Mouse (Mus musculus): Measurements from ENCODE around the gene Sh3pxd2a. TPM values are rescaled to one million over a fixed set of nuclear protein-coding genes. Genes with fewer than 3 reads are reported as not detected.

The Sh3pxd2a gene
- polyA plus RNA-seq, 1 experiment = 47.6 TPM

GRCm38 (mm10) chr19:47329102-47329501 is 135.1 kb downstream of the Sh3pxd2a start:
- TF ChIP-seq EP300 (IDR thresholded peaks at IDR 0.05; ENCODE audit: insufficient read depth, low read depth, low read length) = no peak
- H3K27me3 ChIP-seq (ENCODE audit: control insufficient read depth, insufficient read depth, low read length, poor library complexity, severe bottlenecking) = no peaks in the 10 kb centered on the region
- no peaks in the 10 kb centered on the region for H3K36me3 ChIP-seq (ENCODE audit: control insufficient read depth, insufficient read depth, low read length, poor library complexity, severe bottlenecking)
- peaks cover 19% of the 10 kb centered on the region for H3K4me1 ChIP-seq (ENCODE audit: control insufficient read depth, insufficient read depth, low read length)
- H3K4me3 ChIP-seq (ENCODE audit: low read depth, low read length) = peak overlapping the region; percentile 15
- no peaks in the 10 kb centered on the region for H3K9me3 ChIP-seq (replicated peaks; ENCODE audit: control insufficient read depth, insufficient read depth, low read length, poor library complexity, severe bottlenecking)
- peak overlapping the region; percentile 89 for H3K27ac ChIP-seq (ENCODE audit: insufficient read depth, low read length)
- H3K9ac ChIP-seq (ENCODE audit: low read depth, poor library complexity, severe bottlenecking) = peak overlapping the region; percentile 11; the same call in 1 of the 2 replicates

- Histone ChIP-seq H3K4me3 (ENCODE audit: low read depth, low read length) (peak overlapping the region; percentile 15), H3K9me3 (replicated peaks; ENCODE audit: control insufficient read depth, insufficient read depth, low read length, poor library complexity, severe bottlenecking) (no peaks in the 10 kb centered on the region), H3K27me3 (ENCODE audit: control insufficient read depth, insufficient read depth, low read length, poor library complexity, severe bottlenecking) (no peaks in the 10 kb centered on the region), H3K4me1 (ENCODE audit: control insufficient read depth, insufficient read depth, low read length) (peaks cover 17% of the 10 kb centered on the region), H3K9ac (ENCODE audit: low read depth, poor library complexity, severe bottlenecking) (peak overlapping the region; percentile 11; the same call in 1 of the 2 replicates), H3K36me3 (ENCODE audit: control insufficient read depth, insufficient read depth, low read length, poor library complexity, severe bottlenecking) (no peaks in the 10 kb centered on the region), H3K27ac (ENCODE audit: insufficient read depth, low read length) (peak overlapping the region; percentile 89)
- TF ChIP-seq POLR2A (IDR thresholded peaks at IDR 0.05; ENCODE audit: insufficient read depth, low read length) = no peak
- TF ChIP-seq CTCF (IDR thresholded peaks at IDR 0.05; ENCODE audit: low read depth, low read length) = no peak
- peak; percentile 91 for TF ChIP-seq EP300 (IDR thresholded peaks at IDR 0.05; ENCODE audit: insufficient read depth, low read depth, low read length)
These were observed 136.0 kb downstream of the Sh3pxd2a start for GRCm38 (mm10) chr19:47327896-47328882.

- Histone ChIP-seq H3K4me1 (ENCODE audit: control insufficient read depth, insufficient read depth, low read length) (peaks cover 16% of the 10 kb centered on the region), H3K9me3 (replicated peaks; ENCODE audit: control insufficient read depth, insufficient read depth, low read length, poor library complexity, severe bottlenecking) (no peaks in the 10 kb centered on the region), H3K9ac (ENCODE audit: low read depth, poor library complexity, severe bottlenecking) (no peak overlapping the region), H3K36me3 (ENCODE audit: control insufficient read depth, insufficient read depth, low read length, poor library complexity, severe bottlenecking) (no peaks in the 10 kb centered on the region), H3K4me3 (ENCODE audit: low read depth, low read length) (no peak overlapping the region), H3K27ac (ENCODE audit: insufficient read depth, low read length) (peak overlapping the region; percentile 13; the same call in 1 of the 2 replicates), H3K27me3 (ENCODE audit: control insufficient read depth, insufficient read depth, low read length, poor library complexity, severe bottlenecking) (no peaks in the 10 kb centered on the region)
- TF ChIP-seq POLR2A (IDR thresholded peaks at IDR 0.05; ENCODE audit: insufficient read depth, low read length) (no peak), CTCF (IDR thresholded peaks at IDR 0.05; ENCODE audit: low read depth, low read length) (peak; percentile 13), EP300 (IDR thresholded peaks at IDR 0.05; ENCODE audit: insufficient read depth, low read depth, low read length) (no peak)
These were observed 138.3 kb downstream of the Sh3pxd2a start for GRCm38 (mm10) chr19:47325881-47326280.

GRCm38 (mm10) chr19:47323096-47323849 is 140.9 kb downstream of the Sh3pxd2a start:
- no peak for TF ChIP-seq POLR2A (IDR thresholded peaks at IDR 0.05; ENCODE audit: insufficient read depth, low read length)
- no peak for TF ChIP-seq CTCF (IDR thresholded peaks at IDR 0.05; ENCODE audit: low read depth, low read length)
- TF ChIP-seq EP300 (IDR thresholded peaks at IDR 0.05; ENCODE audit: insufficient read depth, low read depth, low read length) = no peak
- no peaks in the 10 kb centered on the region for H3K9me3 ChIP-seq (replicated peaks; ENCODE audit: control insufficient read depth, insufficient read depth, low read length, poor library complexity, severe bottlenecking)
- H3K9ac ChIP-seq (ENCODE audit: low read depth, poor library complexity, severe bottlenecking) = no peak overlapping the region
- H3K27ac ChIP-seq (ENCODE audit: insufficient read depth, low read length) = no peak overlapping the region
- H3K27me3 ChIP-seq (ENCODE audit: control insufficient read depth, insufficient read depth, low read length, poor library complexity, severe bottlenecking) = no peaks in the 10 kb centered on the region
- no peaks in the 10 kb centered on the region for H3K36me3 ChIP-seq (ENCODE audit: control insufficient read depth, insufficient read depth, low read length, poor library complexity, severe bottlenecking)
- no peak overlapping the region for H3K4me3 ChIP-seq (ENCODE audit: low read depth, low read length)
- peaks cover 23% of the 10 kb centered on the region for H3K4me1 ChIP-seq (ENCODE audit: control insufficient read depth, insufficient read depth, low read length)

GRCm38 (mm10) chr19:47320331-47320668 is 143.9 kb downstream of the Sh3pxd2a start:
- H3K9ac ChIP-seq (ENCODE audit: low read depth, poor library complexity, severe bottlenecking) = no peak overlapping the region
- no peaks in the 10 kb centered on the region for H3K9me3 ChIP-seq (replicated peaks; ENCODE audit: control insufficient read depth, insufficient read depth, low read length, poor library complexity, severe bottlenecking)
- no peak overlapping the region for H3K27ac ChIP-seq (ENCODE audit: insufficient read depth, low read length)
- H3K27me3 ChIP-seq (ENCODE audit: control insufficient read depth, insufficient read depth, low read length, poor library complexity, severe bottlenecking) = no peaks in the 10 kb centered on the region
- peak overlapping the region; percentile 3; the same call in 1 of the 2 replicates for H3K4me3 ChIP-seq (ENCODE audit: low read depth, low read length)
- TF ChIP-seq EP300 (IDR thresholded peaks at IDR 0.05; ENCODE audit: insufficient read depth, low read depth, low read length) (0 out of 2 replicates have a peak, but pooled peaks have one; percentile 30), CTCF (IDR thresholded peaks at IDR 0.05; ENCODE audit: low read depth, low read length) (no peak)
- no peaks in the 10 kb centered on the region for H3K36me3 ChIP-seq (ENCODE audit: control insufficient read depth, insufficient read depth, low read length, poor library complexity, severe bottlenecking)
- peaks cover 21% of the 10 kb centered on the region for H3K4me1 ChIP-seq (ENCODE audit: control insufficient read depth, insufficient read depth, low read length)
